Mouse (Mus musculus): ENCODE measurements around the gene Rplp1. TPM values are rescaled to one million over a fixed set of nuclear protein-coding genes. Genes with fewer than 3 reads are reported as not detected.
A peak's percentile ranks its signal among the peaks of the same experiment; 100 is the strongest.

Gene Rplp1
- polyA plus RNA-seq, 1 experiment from 2014 or later, result 1,393 TPM

- Histone ChIP-seq H3K4me3 (replicated peaks) (no peak overlapping the region), H3K9ac (no peak overlapping the region), H3K9me3 (replicated peaks) (no peaks in the 10 kb centered on the region), H3K4me2 (no peak overlapping the region), H3K4me1 (no peaks in the 10 kb centered on the region), H3K27ac (no peak overlapping the region), H3K27me3 (no peaks in the 10 kb centered on the region), H3K36me3 (peaks cover 99% of the 10 kb centered on the region)
- WGBS, result 66% methylated on average over 2 of the region's 2 CpGs
- no peak for ATAC-seq (replicated peaks; ENCODE audit: low FRiP score)
Observed at GRCm38 (mm10) chr9:61933333-61933732, 19.0 kb upstream of the Rplp1 start.

- no peak for ATAC-seq (replicated peaks; ENCODE audit: low FRiP score)
Observed at GRCm38 (mm10) chr9:61932009-61932408, 17.7 kb upstream of the Rplp1 start.

GRCm38 (mm10) chr9:61925086-61925660 lies 10.8 kb upstream of the Rplp1 start:
- Histone ChIP-seq H3K4me1 (no peaks in the 10 kb centered on the region), H3K27me3 (no peaks in the 10 kb centered on the region), H3K4me3 (replicated peaks) (no peak overlapping the region), H3K9me3 (replicated peaks) (no peaks in the 10 kb centered on the region), H3K36me3 (peaks cover 97% of the 10 kb centered on the region), H3K9ac (no peak overlapping the region), H3K27ac (no peak overlapping the region), H3K4me2 (no peak overlapping the region)
- ATAC-seq (replicated peaks; ENCODE audit: low FRiP score), result no peak
- WGBS, result 90% methylated on average over 10 of the region's 10 CpGs

More at GRCm38 (mm10) chr9:61932009-61932408, 17.7 kb upstream of the Rplp1 start:
- H3K9me3 ChIP-seq (replicated peaks), result no peaks in the 10 kb centered on the region
- WGBS, result 94% methylated on average over 3 of the region's 3 CpGs
- H3K36me3 ChIP-seq, result peaks cover 98% of the 10 kb centered on the region
- H3K4me1 ChIP-seq, result no peaks in the 10 kb centered on the region
- H3K9ac ChIP-seq, result no peak overlapping the region
- H3K4me2 ChIP-seq, result no peak overlapping the region
- no peak overlapping the region for H3K4me3 ChIP-seq (replicated peaks)
- H3K27me3 ChIP-seq, result no peaks in the 10 kb centered on the region
- no peak overlapping the region for H3K27ac ChIP-seq

GRCm38 (mm10) chr9:61920331-61920730 lies 6.0 kb upstream of the Rplp1 start:
- 95% methylated on average over 6 of the region's 6 CpGs for WGBS
- Histone ChIP-seq H3K27ac (no peak overlapping the region), H3K4me2 (no peak overlapping the region), H3K9ac (no peak overlapping the region), H3K36me3 (peaks cover 89% of the 10 kb centered on the region), H3K27me3 (no peaks in the 10 kb centered on the region), H3K4me1 (peaks cover 3% of the 10 kb centered on the region; the same call in 1 of the 2 replicates), H3K4me3 (replicated peaks) (no peak overlapping the region), H3K9me3 (replicated peaks) (no peaks in the 10 kb centered on the region)
- ATAC-seq (replicated peaks; ENCODE audit: low FRiP score), result no peak

GRCm38 (mm10) chr9:61919464-61919863 lies 5.1 kb upstream of the Rplp1 start:
- ATAC-seq (replicated peaks; ENCODE audit: low FRiP score), result no peak
- no peaks in the 10 kb centered on the region for H3K9me3 ChIP-seq (replicated peaks)
- H3K4me1 ChIP-seq, result peaks cover 3% of the 10 kb centered on the region; the same call in 1 of the 2 replicates
- H3K27me3 ChIP-seq, result no peaks in the 10 kb centered on the region
- WGBS, result 95% methylated on average over 5 of the region's 5 CpGs
- H3K27ac ChIP-seq, result no peak overlapping the region
- H3K4me3 ChIP-seq (replicated peaks), result no peak overlapping the region
- H3K36me3 ChIP-seq, result peaks cover 80% of the 10 kb centered on the region
- H3K9ac ChIP-seq, result no peak overlapping the region
- H3K4me2 ChIP-seq, result no peak overlapping the region

GRCm38 (mm10) chr9:61917436-61917835 lies 3.1 kb upstream of the Rplp1 start:
- ATAC-seq (replicated peaks; ENCODE audit: low FRiP score), result no peak
- no peak overlapping the region for H3K9ac ChIP-seq
- H3K4me3 ChIP-seq (replicated peaks), result no peak overlapping the region
- no peaks in the 10 kb centered on the region for H3K27me3 ChIP-seq
- H3K27ac ChIP-seq, result no peak overlapping the region
- WGBS, result 94% methylated on average over 6 of the region's 6 CpGs
- peaks cover 73% of the 10 kb centered on the region for H3K36me3 ChIP-seq
- no peak overlapping the region for H3K4me2 ChIP-seq
- no peaks in the 10 kb centered on the region for H3K9me3 ChIP-seq (replicated peaks)
- peaks cover 15% of the 10 kb centered on the region for H3K4me1 ChIP-seq

- H3K4me2 ChIP-seq, result no peak overlapping the region
- no peaks in the 10 kb centered on the region for H3K9me3 ChIP-seq (replicated peaks)
- WGBS, result 86% methylated on average over 3 of the region's 3 CpGs
- H3K27ac ChIP-seq, result no peak overlapping the region
- H3K9ac ChIP-seq, result no peak overlapping the region
- no peak overlapping the region for H3K4me3 ChIP-seq (replicated peaks)
- H3K36me3 ChIP-seq, result peaks cover 73% of the 10 kb centered on the region
- H3K4me1 ChIP-seq, result peaks cover 19% of the 10 kb centered on the region
- no peak for ATAC-seq (replicated peaks; ENCODE audit: low FRiP score)
- H3K27me3 ChIP-seq, result no peaks in the 10 kb centered on the region
Observed at GRCm38 (mm10) chr9:61916986-61917385, 2.6 kb upstream of the Rplp1 start.

- H3K27ac ChIP-seq, result peak overlapping the region; percentile 98
- H3K27me3 ChIP-seq, result no peaks in the 10 kb centered on the region
- ATAC-seq (replicated peaks; ENCODE audit: low FRiP score), result no peak
- H3K4me3 ChIP-seq (replicated peaks), result peak overlapping the region; percentile 72
- peak overlapping the region; percentile 58; the same call in 1 of the 2 replicates for H3K9ac ChIP-seq
- H3K36me3 ChIP-seq, result peaks cover 70% of the 10 kb centered on the region
- peak overlapping the region; percentile 76 for H3K4me2 ChIP-seq
- H3K4me1 ChIP-seq, result peaks cover 26% of the 10 kb centered on the region
- no peaks in the 10 kb centered on the region for H3K9me3 ChIP-seq (replicated peaks)
- WGBS, result 55% methylated on average over 4 of the region's 4 CpGs
Observed at GRCm38 (mm10) chr9:61915393-61916005, 1.2 kb upstream of the Rplp1 start.

- 2% methylated on average over 13 of the region's 13 CpGs for WGBS
- ATAC-seq (replicated peaks; ENCODE audit: low FRiP score), result no peak
- H3K4me3 ChIP-seq (replicated peaks), result peak overlapping the region; percentile 72
- H3K36me3 ChIP-seq, result peaks cover 64% of the 10 kb centered on the region
- peak overlapping the region; percentile 58 for H3K9ac ChIP-seq
- H3K4me1 ChIP-seq, result peaks cover 26% of the 10 kb centered on the region
- peak overlapping the region; percentile 98 for H3K27ac ChIP-seq
- H3K4me2 ChIP-seq, result peak overlapping the region; percentile 76
- no peaks in the 10 kb centered on the region for H3K9me3 ChIP-seq (replicated peaks)
- no peaks in the 10 kb centered on the region for H3K27me3 ChIP-seq
Observed at GRCm38 (mm10) chr9:61914917-61915300, 567 bp upstream of the Rplp1 start.

- peaks cover 31% of the 10 kb centered on the region for H3K36me3 ChIP-seq
- H3K9me3 ChIP-seq (replicated peaks), result no peaks in the 10 kb centered on the region
- H3K4me3 ChIP-seq (replicated peaks), result no peak overlapping the region
- no peaks in the 10 kb centered on the region for H3K27me3 ChIP-seq
- H3K27ac ChIP-seq, result 0 out of 2 replicates have a peak overlapping the region, but pooled peaks have one; percentile 10
- WGBS, result 69% methylated on average over 6 of the region's 6 CpGs
- H3K4me1 ChIP-seq, result peaks cover 26% of the 10 kb centered on the region
- H3K4me2 ChIP-seq, result no peak overlapping the region
- ATAC-seq (replicated peaks; ENCODE audit: low FRiP score), result no peak
- H3K9ac ChIP-seq, result no peak overlapping the region
Observed at GRCm38 (mm10) chr9:61911300-61912128, 2.8 kb downstream of the Rplp1 start.

- Histone ChIP-seq H3K9me3 (replicated peaks) (no peaks in the 10 kb centered on the region), H3K4me2 (no peak overlapping the region), H3K27me3 (no peaks in the 10 kb centered on the region), H3K27ac (no peak overlapping the region), H3K36me3 (peaks cover 28% of the 10 kb centered on the region), H3K9ac (no peak overlapping the region), H3K4me3 (replicated peaks) (no peak overlapping the region), H3K4me1 (peaks cover 26% of the 10 kb centered on the region)
- WGBS, result 44% methylated on average over 20 of the region's 20 CpGs
- ATAC-seq (replicated peaks; ENCODE audit: low FRiP score), result no peak
Observed at GRCm38 (mm10) chr9:61910526-61911256, 3.7 kb downstream of the Rplp1 start.

Data from kidney, embryonic 15.5 days (tissue).